Mouse (Mus musculus) ovary, adult 18-20 months (tissue): ENCODE measurements around the gene Lgr5.

ENCODE experiments used
- DNase-seq: peaks from one replicate; pipeline ENCODE4 v3.0.0; 2022; ENCODE audit warnings: low spot score, mixed read lengths

Gene Lgr5

GRCm38 (mm10) chr10:115505155-115505554 lies 82.4 kb downstream of the Lgr5 start:
- DNase-seq: no peak

DNA sequence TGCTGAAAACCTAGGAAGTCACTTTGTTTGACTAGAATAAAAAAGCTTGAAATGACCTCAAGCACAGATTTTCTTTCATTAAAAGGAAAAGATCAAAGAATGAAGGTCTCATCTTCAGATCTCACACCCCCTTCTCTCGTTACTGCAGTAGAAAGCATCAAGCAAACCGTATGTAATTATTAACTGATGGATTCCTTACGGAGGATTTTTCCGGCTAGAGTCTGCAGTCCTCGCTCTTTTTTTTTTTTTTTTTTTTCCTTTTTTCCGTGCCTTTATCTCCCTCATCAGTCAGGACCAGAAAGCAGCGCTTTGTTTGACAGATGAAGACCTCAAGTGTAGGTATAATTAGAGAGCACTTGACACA lies 93.8 kb downstream of the Lgr5 start:
- no peak for DNase-seq

GRCm38 (mm10) chr10:115492956-115493777 lies 94.4 kb downstream of the Lgr5 start:
- DNase-seq: no peak

GRCm38 (mm10) chr10:115491803-115492510 lies 95.6 kb downstream of the Lgr5 start:
- no peak for DNase-seq

DNA sequence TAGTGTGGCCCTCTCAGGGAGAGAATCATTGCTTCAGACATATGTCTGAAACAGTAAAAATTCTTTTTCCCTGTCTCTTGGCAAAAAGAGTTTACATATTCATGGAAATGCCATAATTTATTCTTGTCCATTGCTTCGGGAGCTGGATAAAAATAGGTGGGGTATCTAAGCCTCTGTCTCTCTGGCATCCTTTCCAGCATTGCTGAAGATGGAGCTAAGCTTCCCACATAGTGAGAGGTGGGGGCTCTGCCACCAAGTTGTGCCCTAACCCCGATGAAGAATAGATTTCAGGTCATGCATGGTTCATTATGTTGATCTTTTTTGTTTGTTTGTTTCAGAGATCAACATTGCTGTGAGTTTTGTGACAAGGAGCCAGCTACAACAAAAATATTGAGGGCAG lies 102.0 kb downstream of the Lgr5 start:
- DNase-seq: no peak

DNA sequence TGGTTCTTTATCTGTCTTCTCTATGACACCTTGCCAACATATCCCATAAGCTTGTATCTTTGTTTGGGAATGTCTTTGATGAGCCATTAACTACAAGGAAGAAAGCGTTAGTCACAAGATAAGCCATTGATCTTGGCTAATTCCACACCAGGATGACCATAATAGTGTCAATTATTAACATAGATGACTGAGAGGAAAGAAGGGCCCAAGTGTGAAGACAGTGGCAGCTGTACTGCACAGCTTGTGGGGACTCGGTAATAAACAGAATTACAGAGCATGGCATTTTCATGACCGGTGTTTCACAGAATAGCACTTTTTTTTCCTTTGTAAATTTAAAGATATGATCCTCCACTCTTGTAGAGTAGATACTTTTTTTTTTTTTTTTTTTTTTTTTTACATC lies 102.9 kb downstream of the Lgr5 start:
- DNase-seq: no peak

GRCm38 (mm10) chr10:115478441-115479141 lies 109.0 kb downstream of the Lgr5 start:
- no peak for DNase-seq

DNA sequence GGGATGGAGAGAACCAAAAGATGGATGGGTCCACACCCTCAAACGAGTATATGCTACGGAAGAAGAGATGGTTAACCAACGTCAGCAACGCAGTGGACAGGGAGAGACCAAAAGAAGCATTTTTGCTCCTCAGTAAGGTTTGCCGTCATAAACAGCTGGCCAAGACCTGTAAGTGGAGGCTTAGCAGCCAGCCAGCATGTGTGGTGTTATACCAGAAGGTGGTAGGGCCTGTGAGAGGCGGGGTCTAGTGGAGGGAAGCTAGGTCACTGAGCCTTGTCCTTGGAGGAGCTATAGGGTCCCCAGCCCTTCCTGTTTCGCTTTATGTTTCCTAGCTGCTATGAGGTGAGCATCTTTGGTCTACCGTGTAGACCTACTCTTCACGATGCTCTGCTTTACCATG lies 111.1 kb downstream of the Lgr5 start:
- no peak for DNase-seq

DNA sequence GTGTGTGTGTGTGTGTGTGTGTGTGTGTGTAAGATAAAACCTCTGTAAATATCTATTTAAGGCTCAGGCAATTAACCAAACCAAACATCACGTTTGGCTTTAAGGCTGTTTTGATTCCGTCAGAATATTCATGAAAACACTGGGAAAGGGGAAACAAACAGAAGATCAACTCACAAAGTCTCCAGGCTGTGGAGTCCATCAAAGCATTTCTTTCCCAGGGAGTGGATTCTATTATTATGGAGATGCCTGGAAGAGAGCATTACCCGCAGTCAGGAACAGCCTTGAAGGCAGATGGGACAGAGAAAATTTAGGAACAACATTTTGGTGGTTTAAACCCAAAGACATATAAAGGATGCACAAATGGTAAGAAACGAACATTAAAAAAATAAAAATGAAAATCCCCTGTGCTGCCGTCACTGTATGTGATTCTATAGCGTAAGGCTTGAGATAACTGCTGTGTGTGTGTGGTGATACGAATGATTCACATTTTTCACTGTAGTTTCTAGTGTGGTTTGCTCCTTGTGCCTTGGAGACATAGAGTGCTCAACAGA lies 112.5 kb downstream of the Lgr5 start:
- no peak for DNase-seq

DNA sequence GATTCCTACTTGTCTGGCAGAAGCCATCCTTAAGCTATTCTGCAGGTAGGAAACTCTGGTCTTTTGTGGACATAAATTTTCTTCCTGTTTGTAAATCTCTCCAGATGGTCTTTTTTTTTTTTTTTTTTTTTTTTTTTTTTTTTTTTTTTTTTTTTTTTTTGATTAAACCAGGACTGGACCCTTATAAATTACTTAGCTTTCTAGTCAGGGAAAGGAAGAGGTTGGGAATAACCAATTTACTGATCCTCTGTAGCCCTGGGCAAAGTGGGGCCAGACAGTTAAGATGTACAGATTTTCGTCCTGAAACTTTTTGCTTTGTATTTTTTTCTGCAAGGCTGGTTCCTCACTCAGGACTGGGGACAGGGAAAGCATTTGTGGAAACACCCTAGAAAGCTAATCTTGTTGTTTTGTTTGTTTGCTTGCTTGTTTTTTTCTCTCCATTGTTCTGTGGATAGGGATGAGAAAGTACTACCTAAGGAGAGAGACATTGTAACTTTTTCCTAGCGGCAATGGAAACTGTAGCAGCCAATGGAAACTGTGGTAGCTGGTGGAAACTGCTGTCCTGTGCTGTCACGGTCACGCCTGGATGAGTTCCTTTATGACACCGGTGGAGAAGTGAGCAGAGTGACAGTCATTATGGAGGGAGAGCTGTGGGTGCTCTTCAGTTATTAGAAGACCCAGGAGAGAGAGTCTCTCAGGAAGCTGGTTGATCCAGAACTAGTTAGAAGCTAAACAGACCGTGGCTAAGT lies 114.2 kb downstream of the Lgr5 start:
- DNase-seq: no peak

- DNase-seq: no peak
Observed at GRCm38 (mm10) chr10:115470621-115471334, 116.8 kb downstream of the Lgr5 start.

DNA sequence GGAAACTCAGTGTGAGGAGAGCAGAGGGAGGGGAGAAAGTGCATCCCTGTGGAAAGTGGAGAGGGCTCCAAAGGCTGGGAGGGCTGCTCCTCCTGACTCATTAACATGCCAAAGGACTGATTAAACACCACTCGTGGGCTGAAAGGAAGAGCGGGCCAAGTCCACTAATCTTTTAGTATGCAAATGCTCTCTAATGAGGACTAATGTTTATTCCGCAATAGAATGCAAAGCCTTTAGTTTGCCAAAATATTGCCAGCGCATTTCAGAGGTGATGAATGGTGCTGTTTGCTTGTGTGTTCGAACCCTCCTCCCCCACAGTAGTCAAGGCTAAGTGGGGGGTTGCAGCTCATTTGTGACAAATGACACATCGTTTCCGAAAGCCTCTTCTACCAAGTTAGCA lies 118.5 kb downstream of the Lgr5 start:
- DNase-seq: no peak

DNA sequence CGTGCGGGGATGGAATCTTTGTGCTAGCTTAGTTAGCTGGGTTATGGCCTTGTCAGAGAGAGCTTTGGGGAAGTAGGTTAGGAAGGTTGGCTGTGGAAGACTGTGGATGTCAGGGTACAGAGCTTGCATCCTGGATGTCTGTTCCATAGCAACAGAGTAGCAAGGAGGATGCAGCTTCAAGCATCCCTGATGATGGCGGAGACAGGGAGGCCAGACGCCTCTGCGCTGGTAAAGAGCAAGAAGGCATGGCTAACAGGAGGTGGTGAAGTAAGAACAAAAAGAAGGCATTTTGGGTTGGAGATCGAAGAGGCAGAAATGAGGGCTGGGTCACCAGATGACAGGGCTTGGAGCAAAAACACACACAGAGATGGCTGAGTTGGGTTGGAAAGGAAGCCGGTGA lies 118.9 kb downstream of the Lgr5 start:
- no peak for DNase-seq

DNA sequence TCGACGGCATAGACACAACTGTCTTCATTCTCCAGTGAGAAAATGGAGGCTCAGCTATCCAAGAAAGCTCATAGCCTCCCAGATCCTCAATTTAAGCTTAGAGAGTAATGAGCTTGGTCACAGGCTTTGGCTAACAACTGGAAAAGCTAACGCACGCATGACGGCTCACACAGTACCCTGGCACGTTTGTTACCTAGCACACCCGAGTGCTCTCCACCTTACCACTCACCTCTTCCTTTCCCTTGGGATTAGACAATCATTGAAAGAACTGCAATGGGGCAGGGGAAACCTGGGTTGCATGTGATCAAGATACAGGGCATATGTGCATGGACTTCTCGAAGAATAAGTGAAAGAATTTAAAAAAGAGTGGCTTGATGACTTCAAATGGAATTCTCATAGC lies 119.6 kb downstream of the Lgr5 start:
- DNase-seq: no peak

- no peak for DNase-seq
Observed at GRCm38 (mm10) chr10:115465778-115466177, 121.8 kb downstream of the Lgr5 start.

DNA sequence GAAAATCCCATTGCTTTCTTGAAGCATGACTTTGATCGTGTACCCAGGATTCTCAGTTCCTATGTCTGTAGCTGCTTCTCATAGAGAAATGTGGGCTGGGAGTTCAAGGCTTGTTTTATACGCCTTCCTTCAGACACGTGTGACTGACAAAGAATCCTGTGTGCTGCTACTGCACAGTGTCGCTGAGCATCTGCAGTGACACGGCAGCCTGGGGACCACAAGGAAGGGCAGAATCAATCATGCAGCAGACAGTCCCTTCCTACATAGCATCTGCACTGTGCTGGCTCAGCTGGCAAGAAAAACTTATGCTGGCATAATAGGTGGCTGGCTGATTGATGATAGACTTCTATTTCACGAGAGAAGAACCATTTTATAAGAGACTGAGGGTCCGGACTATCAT lies 122.5 kb downstream of the Lgr5 start:
- no peak for DNase-seq

- no peak for DNase-seq
Observed at GRCm38 (mm10) chr10:115462646-115463045, 124.9 kb downstream of the Lgr5 start.

DNA sequence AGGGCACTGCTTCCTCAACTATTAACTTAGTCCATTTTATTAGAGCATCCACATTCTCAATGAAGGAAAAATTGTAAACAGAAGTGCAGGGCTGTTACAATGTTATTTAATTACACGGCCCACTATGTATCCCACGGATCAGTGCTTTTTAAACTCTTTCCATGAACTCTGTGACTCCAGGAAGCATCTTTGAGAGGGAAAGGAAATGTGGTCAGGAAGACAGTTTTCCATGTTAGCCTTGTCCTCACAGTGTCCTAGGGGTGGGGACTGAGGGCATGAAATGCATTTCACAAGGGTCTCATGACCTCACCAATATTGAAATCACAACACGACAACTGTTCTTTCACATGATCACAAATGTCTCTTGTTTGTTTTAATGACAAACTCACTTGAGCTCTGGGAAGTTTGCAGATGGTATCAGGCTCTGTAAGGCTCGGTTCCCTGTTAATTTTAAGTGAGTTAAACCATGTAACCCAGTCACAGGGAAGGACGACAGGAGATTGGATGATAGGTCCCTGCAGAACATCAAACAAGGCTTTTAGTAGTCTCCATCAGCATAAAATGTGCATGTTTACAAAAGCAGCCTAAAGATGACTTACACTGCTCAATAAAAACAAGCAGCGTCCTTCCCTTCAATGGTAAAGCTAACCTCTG lies 130.1 kb downstream of the Lgr5 start:
- no peak for DNase-seq

DNA sequence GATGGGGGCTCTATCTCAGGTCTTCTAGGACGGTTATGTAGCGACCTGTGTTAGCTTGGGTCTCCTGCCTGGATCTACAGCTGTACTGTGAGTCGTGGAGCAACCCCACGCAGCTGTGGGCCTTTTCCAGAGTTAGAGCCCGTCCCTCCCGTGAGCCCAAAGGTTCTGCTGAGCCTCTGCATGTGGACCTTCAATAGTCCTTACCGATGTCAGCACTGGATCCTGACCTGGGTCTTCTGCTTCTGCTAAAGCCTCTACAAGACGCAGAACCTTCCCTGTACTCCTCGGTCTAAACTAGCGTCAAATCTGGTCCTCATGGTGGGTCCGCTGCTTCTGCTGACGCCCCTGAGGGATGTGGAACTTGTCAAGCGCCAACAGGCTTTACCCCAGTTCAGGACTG lies 139.0 kb downstream of the Lgr5 start:
- no peak for DNase-seq

- DNase-seq: no peak
Observed at GRCm38 (mm10) chr10:115437286-115437685, 150.3 kb downstream of the Lgr5 start.

- no peak for DNase-seq
Observed at GRCm38 (mm10) chr10:115425351-115425750, 162.2 kb downstream of the Lgr5 start.
